Comparison of ENCODE assay signal across 24 mouse cellular contexts in genomic region chr5:74254996-74255395, GRCm38 (mm10). TPM values are rescaled to one million over a fixed set of nuclear protein-coding genes. Genes with fewer than 3 reads are reported as not detected.
DNase-seq lines count a peak whose midpoint lies in the region; ATAC-seq lines count a peak whose summit lies in the region.
"Had no signal": no experiment of that assay in that cellular context is flagged by ENCODE, and none has a peak within 500 bp of the region (broad histone marks: within the 10 kb centered on the region; RNA-seq: fewer than 3 reads in every experiment).

No protein-coding gene starts in this region.

- 86% methylated on average over 1 of the region's 1 CpGs for WGBS in kidney, embryonic 16.5 days

- peak; percentile 39 for DNase-seq in cerebellum, adult 9-10 months
- DNase-seq in cerebellum, adult 18-20 months, result no peak
- DNase-seq in layer of hippocampus, adult 9-11 months, result peak; percentile 41
- no peak for DNase-seq in layer of hippocampus, adult 9-10 months (ENCODE audit: low spot score)
- DNase-seq in testis, postnatal 10 days (ENCODE audit: low spot score), result peak; percentile 30
- no peak for DNase-seq in testis, postnatal 14 days (ENCODE audit: low spot score)
- DNase-seq: adrenal gland, adult 8-10 months; cerebellum, adult 9-11 months; heart, postnatal 4 days; kidney, adult 2 months; kidney, postnatal 10 days; lung, embryonic 14.5 days; spleen, adult 18-20 months; thymus, postnatal 36 days had no signal

- no peak overlapping the region for H3K9ac ChIP-seq in kidney, embryonic 16.5 days (replicated peaks; ENCODE audit: low read length)
- H3K9ac ChIP-seq: forebrain, embryonic 15.5 days; hindbrain, embryonic 14.5 days; limb, embryonic 15.5 days; liver, embryonic 14.5 days; lung, embryonic 14.5 days; midbrain, embryonic 13.5 days had no signal

- H3K4me2 ChIP-seq in kidney, embryonic 16.5 days (replicated peaks; ENCODE audit: low read depth, low read length), result no peak overlapping the region
- H3K4me2 ChIP-seq: forebrain, embryonic 15.5 days; hindbrain, embryonic 14.5 days; limb, embryonic 15.5 days; lung, embryonic 14.5 days; midbrain, embryonic 13.5 days had no signal

- no peak overlapping the region for H3K27ac ChIP-seq in kidney, embryonic 16.5 days (ENCODE audit: low read length)
- H3K27ac ChIP-seq: forebrain, embryonic 15.5 days; hindbrain, embryonic 14.5 days; limb, embryonic 15.5 days; liver, embryonic 14.5 days; midbrain, embryonic 13.5 days had no signal

- peaks cover 31% of the 10 kb centered on the region for H3K4me1 ChIP-seq in kidney, embryonic 16.5 days (ENCODE audit: insufficient read depth, low read length)

- H3K36me3 ChIP-seq in kidney, embryonic 16.5 days (ENCODE audit: insufficient read depth, low read length), result no peaks in the 10 kb centered on the region
- H3K36me3 ChIP-seq: embryonic facial prominence, embryonic 10.5 days; forebrain, embryonic 15.5 days; heart, embryonic 10.5 days; limb, embryonic 15.5 days; midbrain, embryonic 13.5 days had no signal

- no peak overlapping the region for H3K4me3 ChIP-seq in kidney, embryonic 16.5 days (ENCODE audit: low read length)
- H3K4me3 ChIP-seq: embryonic facial prominence, embryonic 10.5 days; forebrain, embryonic 15.5 days; heart, embryonic 10.5 days; limb, embryonic 15.5 days; midbrain, embryonic 13.5 days had no signal

- H3K9me3 ChIP-seq in kidney, embryonic 16.5 days (ENCODE audit: low read length), result no peaks in the 10 kb centered on the region
- H3K9me3 ChIP-seq: embryonic facial prominence, embryonic 10.5 days; forebrain, embryonic 15.5 days; heart, embryonic 10.5 days; limb, embryonic 15.5 days; midbrain, embryonic 13.5 days had no signal

- no peak for ATAC-seq in kidney, embryonic 16.5 days (ENCODE audit: low FRiP score, low TSS enrichment)
- ATAC-seq: activated CD4-positive, CD25-positive, alpha-beta regulatory T cell, adult 4 months; forebrain, embryonic 15.5 days; inflammation-experienced regulatory T-cells, adult 6 months; midbrain, embryonic 13.5 days had no signal

- H3K27me3 ChIP-seq in kidney, embryonic 16.5 days (ENCODE audit: insufficient read depth, low read length), result no peaks in the 10 kb centered on the region
- H3K27me3 ChIP-seq: forebrain, embryonic 15.5 days; limb, embryonic 15.5 days; midbrain, embryonic 13.5 days had no signal

RNA-seq across cellular contexts. Expression of gene Rasl11b, which starts 59.9 kb away (rescaled TPM):
- polyA plus RNA-seq in kidney, embryonic 16.5 days (2015; fragmentation: Nextera tagmentation; extraction: Ambion mirVana), result 75.1 and 78.0 TPM in 2 replicates

Comparison
In these comparisons a context has a peak if more than half of its experiments do, and no peak if none do; other contexts are left out.
1. DNase-seq: peak in cerebellum, adult 9-10 months (single experiment), layer of hippocampus, adult 9-11 months (single experiment) and testis, postnatal 10 days (single experiment); none in cerebellum, adult 18-20 months (0 of 2), layer of hippocampus, adult 9-10 months (single experiment) and testis, postnatal 14 days (single experiment).